Mouse (Mus musculus) hindbrain, embryonic 11.5 days (tissue): Measurements from ENCODE around the gene Pld5. TPM values are rescaled to one million over a fixed set of nuclear protein-coding genes. Genes with fewer than 3 reads are reported as not detected.

Experiments
- ATAC-seq: fragments of 200-750 bp; cut with Nextera tagmentation; 2 replicates; pipeline ENCODE4 v1.8.0; 2017; ENCODE audit warnings: mild to moderate bottlenecking, moderate TSS enrichment, moderate library complexity; ENCODE audit not compliant: low FRiP score
- DNase-seq: peaks from one replicate; pipeline ENCODE4 v3.0.0-alpha.2; 2015; ENCODE audit warnings: low spot score
- H3K27ac ChIP-seq: fragments of 300-500 bp; sonication (generic); 2 replicates; pipeline ENCODE4 v1.5.1; 2014; ENCODE audit warnings: mild to moderate bottlenecking, low read depth, low read length
- H3K27me3 ChIP-seq: fragments of 300-500 bp; sonication (generic); 2 replicates; pipeline ENCODE4 v1.6.1; 2014; ENCODE audit warnings: mild to moderate bottlenecking, low read length, moderate library complexity, mixed read lengths; ENCODE audit not compliant: control insufficient read depth, insufficient read depth
- H3K36me3 ChIP-seq: fragments of 300-500 bp; sonication (generic); 2 replicates; pipeline ENCODE4 v1.6.1; 2014; ENCODE audit warnings: mild to moderate bottlenecking, low read length, moderate library complexity, mixed read lengths; ENCODE audit not compliant: control insufficient read depth, insufficient read depth
- H3K4me1 ChIP-seq: fragments of 300-500 bp; sonication (generic); replicated peaks from 2 replicates; pipeline ENCODE4 v1.6.1; 2014; ENCODE audit warnings: low read length, mixed read lengths; ENCODE audit not compliant: control insufficient read depth, insufficient read depth
- H3K4me2 ChIP-seq: fragments of 300-500 bp; sonication (generic); replicated peaks from 2 replicates; pipeline ENCODE4 v1.6.1; 2014; ENCODE audit warnings: mild to moderate bottlenecking, low read depth, low read length
- H3K4me3 ChIP-seq: fragments of 300-500 bp; sonication (generic); 2 replicates; pipeline ENCODE4 v1.5.1; 2014; ENCODE audit warnings: low read depth, low read length
- H3K9ac ChIP-seq: fragments of 300-500 bp; sonication (generic); 2 replicates; pipeline ENCODE4 v1.6.1; 2014; ENCODE audit warnings: low read depth, low read length
- H3K9me3 ChIP-seq: fragments of 300-500 bp; sonication (generic); 2 replicates; pipeline ENCODE4 v1.6.1; 2016; ENCODE audit warnings: low read length; ENCODE audit not compliant: control insufficient read depth
- WGBS: fragments of 180-500 bp; shearing (Covaris S2); extraction: QIAGEN DNeasy Blood & Tissue Kit; methylation state at CpG from one replicate; pipeline ENCODE4 v1.1.7; 2014; 5-methylcytosine and 5-hydroxymethylcytosine counted together
- polyA plus RNA-seq: library from polyadenylated mRNA; unstranded; fragments of >200 nt; fragmentation: Nextera tagmentation; extraction: Ambion mirVana; gene quantifications from 2 replicates; pipeline ENCODE4 v1.2.1, GENCODE M21; 2014

Gene Pld5
- polyA plus RNA-seq, result 1.7 and 1.9 TPM in 2 replicates

DNA sequence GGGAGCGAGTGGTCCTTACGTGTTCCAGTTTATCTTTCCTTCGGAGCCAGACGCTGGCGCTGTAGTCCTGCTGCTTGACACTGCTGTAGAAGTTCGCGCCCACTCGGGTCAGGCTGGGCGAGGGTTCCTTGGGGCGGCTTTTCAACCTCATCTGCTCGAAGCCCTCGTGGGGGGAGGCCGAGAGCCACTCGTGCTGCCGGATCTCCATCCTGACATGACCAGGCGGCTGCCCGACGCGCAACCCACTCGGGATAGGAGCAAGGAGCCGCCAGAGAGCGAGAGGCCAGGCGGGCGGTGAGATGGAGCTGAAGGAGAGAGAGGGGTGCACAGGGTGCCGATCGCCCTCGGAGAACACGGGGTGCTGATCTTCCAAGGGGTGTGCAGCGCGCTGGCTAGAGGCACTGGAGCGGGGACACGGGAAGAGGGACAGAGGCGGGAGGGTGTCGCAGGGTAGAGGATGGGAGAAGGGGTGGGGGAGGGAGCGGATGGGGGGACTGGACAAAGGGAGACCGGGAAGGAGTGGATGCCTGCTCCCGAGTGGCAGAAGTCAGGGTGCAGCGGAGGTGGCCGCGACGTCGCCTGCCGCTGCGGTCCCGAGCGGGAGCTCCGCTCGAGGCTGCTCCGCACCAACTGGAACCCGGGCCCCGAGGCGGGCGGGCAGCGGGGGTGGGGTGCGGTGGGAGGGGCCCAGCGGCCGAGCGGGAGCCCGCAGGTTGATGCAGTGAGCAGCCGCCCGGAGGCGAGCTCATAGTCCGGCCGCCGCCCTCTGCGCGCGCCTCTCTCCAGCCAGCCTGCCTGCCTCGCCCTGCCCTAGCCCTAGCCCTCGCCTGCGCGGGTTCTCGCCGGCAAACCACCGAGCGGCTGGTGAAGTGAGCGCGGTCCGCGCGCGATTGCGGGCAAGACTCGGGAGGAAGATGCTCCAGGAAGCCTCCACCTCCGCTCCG lies at the start of gene Pld5:
Pld5 (minus strand) TSS at position 646 of the 944 bp plus-strand sequence.
- Histone ChIP-seq H3K27ac (peak within 1 kb of the TSS; percentile 56; the same call in 1 of the 2 replicates), H3K4me2 (peak within 1 kb of the TSS; percentile 87), H3K27me3 (no peaks in the 10 kb centered on the region; the same call in 1 of the 2 replicates), H3K4me1 (no peaks in the 10 kb centered on the region), H3K9me3 (no peaks in the 10 kb centered on the region), H3K9ac (peak within 1 kb of the TSS; percentile 77), H3K4me3 (peak within 1 kb of the TSS; percentile 59), H3K36me3 (no peaks in the 10 kb centered on the region)
- WGBS, result under 1% methylated on average over 57 of the region's 86 CpGs
- DNase-seq (peak; percentile 75), ATAC-seq (peak; percentile 95)

DNA sequence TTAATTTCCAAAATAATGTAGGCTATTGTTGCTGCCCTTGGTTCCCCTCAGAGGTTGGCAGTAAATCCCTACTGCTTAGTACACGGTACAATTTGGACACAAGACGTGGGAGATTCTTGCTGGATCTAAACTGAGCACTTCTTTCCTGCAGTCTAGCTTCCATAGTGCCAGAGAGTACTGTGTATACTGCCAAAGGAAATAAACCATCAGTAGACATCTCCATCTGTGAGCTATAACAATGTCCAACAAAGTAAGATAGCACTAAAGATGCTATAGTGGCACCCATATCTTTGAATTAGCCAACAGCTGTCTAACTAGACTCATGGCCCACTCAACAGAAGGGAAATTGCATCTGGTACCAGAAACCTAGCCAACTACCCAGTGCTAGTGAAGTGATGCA lies 40.0 kb upstream of the Pld5 start:
- no peaks in the 10 kb centered on the region for H3K27me3 ChIP-seq
- no peak overlapping the region for H3K9ac ChIP-seq
- H3K4me3 ChIP-seq, result no peak overlapping the region
- no peak overlapping the region for H3K4me2 ChIP-seq
- no peak for ATAC-seq
- H3K36me3 ChIP-seq, result no peaks in the 10 kb centered on the region
- DNase-seq, result no peak
- H3K27ac ChIP-seq, result no peak overlapping the region
- WGBS, result 83% methylated on average over 2 of the region's 2 CpGs
- H3K9me3 ChIP-seq, result no peaks in the 10 kb centered on the region
- H3K4me1 ChIP-seq, result no peaks in the 10 kb centered on the region

DNA sequence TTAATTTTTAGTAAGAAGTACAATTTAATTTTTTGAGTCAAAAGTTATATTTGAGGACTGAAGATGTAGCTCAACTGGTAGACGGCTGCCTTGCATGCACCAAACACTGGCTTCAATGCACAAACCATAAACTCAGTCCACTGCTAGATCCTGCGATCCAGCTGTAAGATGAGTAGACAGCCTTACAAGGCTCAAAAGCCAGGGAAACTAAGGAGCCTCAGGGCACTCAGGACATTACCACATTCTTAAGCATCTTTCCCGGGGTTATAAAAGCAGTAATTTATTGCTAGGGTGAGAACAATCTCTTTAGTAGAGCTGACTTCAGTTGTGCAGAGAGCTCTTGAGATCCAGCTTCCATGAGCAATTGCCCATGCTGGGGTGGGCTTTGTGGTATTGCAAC lies 35.1 kb upstream of the Pld5 start:
- Histone ChIP-seq H3K4me3 (no peak overlapping the region), H3K27me3 (no peaks in the 10 kb centered on the region), H3K36me3 (no peaks in the 10 kb centered on the region), H3K9ac (no peak overlapping the region), H3K4me1 (no peaks in the 10 kb centered on the region), H3K9me3 (no peaks in the 10 kb centered on the region), H3K27ac (no peak overlapping the region), H3K4me2 (no peak overlapping the region)
- 86% methylated on average over 3 of the region's 3 CpGs for WGBS
- no peak for ATAC-seq
- no peak for DNase-seq

DNA sequence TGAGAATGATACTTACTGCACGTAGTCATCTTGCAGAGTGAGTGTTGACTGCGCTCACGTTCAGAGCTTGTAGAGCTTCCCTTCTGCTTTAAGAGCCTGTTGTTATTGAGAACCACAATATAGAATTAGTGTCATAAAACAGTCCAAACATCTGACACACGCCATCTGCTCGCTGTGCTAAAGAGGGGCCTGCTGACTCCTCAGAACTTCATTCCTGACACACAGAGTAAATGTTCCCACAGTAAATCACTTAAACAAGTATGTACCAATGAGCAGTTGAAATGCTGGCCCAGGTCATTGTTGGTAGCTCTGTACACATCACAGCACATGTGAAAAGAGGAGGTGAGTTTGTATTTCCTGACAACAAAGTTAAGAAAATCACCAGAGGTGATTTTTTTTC lies 14.3 kb upstream of the Pld5 start:
- Histone ChIP-seq H3K4me1 (no peaks in the 10 kb centered on the region), H3K27me3 (no peaks in the 10 kb centered on the region), H3K36me3 (no peaks in the 10 kb centered on the region), H3K4me3 (no peak overlapping the region), H3K27ac (no peak overlapping the region), H3K9ac (no peak overlapping the region), H3K4me2 (no peak overlapping the region), H3K9me3 (no peaks in the 10 kb centered on the region)
- WGBS, result 88% methylated on average over 5 of the region's 5 CpGs
- no peak for ATAC-seq
- no peak for DNase-seq

DNA sequence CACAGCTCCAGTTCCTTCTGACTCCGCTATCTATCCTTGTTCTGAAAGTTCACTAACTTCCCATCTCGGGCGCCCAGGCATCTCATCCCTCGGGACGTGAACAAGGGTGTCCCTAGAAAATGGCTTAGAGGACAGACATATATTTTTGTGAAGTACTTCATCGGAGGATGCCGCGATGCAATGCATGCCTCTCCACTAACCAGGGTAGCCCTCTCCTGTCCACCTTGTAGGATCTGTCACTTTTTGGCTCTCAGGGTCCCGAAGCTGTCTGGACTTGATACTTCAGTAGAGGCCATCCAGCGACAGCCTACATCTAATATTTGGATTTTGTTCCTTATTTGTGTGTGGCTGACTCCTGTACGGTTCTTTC lies 484 bp upstream of the Pld5 start:
- H3K36me3 ChIP-seq, result no peaks in the 10 kb centered on the region
- peak overlapping the region; percentile 59 for H3K4me3 ChIP-seq
- WGBS, result 14% methylated on average over 11 of the region's 11 CpGs
- H3K9ac ChIP-seq, result peak overlapping the region; percentile 77
- no peak overlapping the region for H3K27ac ChIP-seq
- H3K4me1 ChIP-seq, result no peaks in the 10 kb centered on the region
- DNase-seq (no peak), ATAC-seq (peak; percentile 57)
- no peaks in the 10 kb centered on the region; the same call in 1 of the 2 replicates for H3K27me3 ChIP-seq
- peak overlapping the region; percentile 87 for H3K4me2 ChIP-seq
- H3K9me3 ChIP-seq, result no peaks in the 10 kb centered on the region

DNA sequence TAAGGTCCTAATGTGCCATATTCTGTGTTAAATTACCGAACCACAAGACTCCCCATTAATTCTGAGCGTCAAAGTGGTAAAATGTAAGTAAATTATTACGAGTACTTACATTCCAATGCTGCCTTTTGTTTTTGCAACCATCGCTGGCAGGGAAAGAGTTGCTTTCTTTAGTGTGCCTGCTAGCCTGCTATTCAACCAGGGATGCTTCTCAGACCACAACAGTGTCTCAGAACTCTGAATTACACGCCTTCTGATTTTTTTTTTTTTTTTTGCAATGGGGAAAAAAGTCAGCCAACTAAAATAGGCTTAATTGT lies 26.4 kb downstream of the Pld5 start:
- 74% methylated on average over 5 of the region's 5 CpGs for WGBS

DNA sequence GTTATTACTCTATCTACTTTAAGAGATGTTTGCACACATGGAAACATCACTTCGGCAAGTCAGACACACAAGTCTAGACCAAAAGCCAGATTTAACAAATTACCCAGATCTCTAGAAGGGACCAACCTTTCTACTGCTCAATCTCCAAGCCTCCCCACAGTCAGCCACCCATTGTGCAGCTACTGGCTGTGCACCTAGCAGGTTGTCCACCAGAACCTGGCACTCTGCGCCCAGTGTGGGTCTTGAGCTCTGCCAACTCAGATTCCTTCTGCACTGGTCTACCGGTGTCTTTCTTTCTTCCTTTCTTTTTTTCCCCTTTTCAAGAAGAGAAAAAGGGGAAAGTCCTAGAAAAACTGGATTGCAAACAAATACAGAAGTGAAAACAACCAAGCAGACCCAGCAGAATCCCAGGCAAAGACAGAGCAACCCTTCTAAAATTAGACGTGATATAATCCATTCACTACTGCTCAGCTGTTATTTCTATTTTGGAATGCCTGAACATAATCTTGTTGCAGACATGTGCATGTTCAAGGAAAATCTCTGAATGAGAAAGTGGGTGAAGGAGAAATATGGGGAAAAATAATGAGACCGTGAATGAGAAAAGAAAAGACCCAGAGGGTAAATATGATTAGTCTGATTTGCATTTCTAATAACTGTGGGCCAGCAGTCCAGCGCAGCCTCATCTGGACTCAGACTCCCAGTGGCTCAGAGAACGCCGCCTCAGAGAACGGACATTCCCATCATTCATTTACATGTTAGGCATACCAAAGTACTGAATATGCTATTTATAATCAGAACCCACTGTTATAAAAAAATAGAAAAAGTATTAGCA lies 27.0 kb downstream of the Pld5 start:
- WGBS, result 78% methylated on average over 9 of the region's 9 CpGs

More for the DNA sequence above, 26.4 kb downstream of the Pld5 start:
- no peak for ATAC-seq
- Histone ChIP-seq H3K36me3 (no peaks in the 10 kb centered on the region), H3K9ac (no peak overlapping the region), H3K4me3 (no peak overlapping the region), H3K27me3 (no peaks in the 10 kb centered on the region), H3K27ac (no peak overlapping the region), H3K4me1 (no peaks in the 10 kb centered on the region), H3K4me2 (no peak overlapping the region), H3K9me3 (no peaks in the 10 kb centered on the region)
- no peak for DNase-seq

DNA sequence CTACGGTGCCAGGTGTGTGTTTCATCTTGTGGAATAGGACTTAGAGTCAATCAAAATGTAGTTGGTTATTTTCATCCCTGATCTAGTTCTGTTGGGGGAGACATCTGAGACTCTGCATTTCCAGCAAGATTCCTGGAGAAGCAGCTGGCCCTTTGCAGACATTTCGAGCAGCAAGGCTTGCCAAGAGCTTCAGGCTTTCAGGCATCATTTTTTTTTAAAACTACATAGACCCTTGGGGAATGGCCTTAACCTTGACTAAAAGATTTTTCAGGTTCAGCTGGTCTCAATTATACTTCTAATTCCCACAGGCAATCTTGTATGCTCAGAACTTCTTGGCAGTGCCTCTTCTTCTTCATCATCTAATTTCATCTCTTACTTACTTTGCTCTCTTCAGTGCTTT lies 35.9 kb downstream of the Pld5 start:
- no peaks in the 10 kb centered on the region for H3K36me3 ChIP-seq
- no peak overlapping the region for H3K4me3 ChIP-seq
- no peak overlapping the region for H3K27ac ChIP-seq
- H3K4me2 ChIP-seq, result no peak overlapping the region
- DNase-seq (no peak), ATAC-seq (no peak)
- no peaks in the 10 kb centered on the region for H3K27me3 ChIP-seq
- H3K4me1 ChIP-seq, result no peaks in the 10 kb centered on the region
- WGBS, result 90% methylated on average over 2 of the region's 2 CpGs
- H3K9ac ChIP-seq, result no peak overlapping the region
- no peaks in the 10 kb centered on the region for H3K9me3 ChIP-seq

More for the DNA sequence above, 27.0 kb downstream of the Pld5 start:
- Histone ChIP-seq H3K4me3 (no peak overlapping the region), H3K27me3 (no peaks in the 10 kb centered on the region), H3K4me1 (no peaks in the 10 kb centered on the region), H3K9me3 (no peaks in the 10 kb centered on the region), H3K36me3 (no peaks in the 10 kb centered on the region), H3K4me2 (no peak overlapping the region), H3K9ac (no peak overlapping the region), H3K27ac (no peak overlapping the region)
- no peak for DNase-seq
- peak; percentile 61; the same call in 1 of the 2 replicates for ATAC-seq
